Mouse (Mus musculus): ENCODE measurements at regions not wholly inside any gene's neighbourhood (a gene's known extent, or its start where the extent isn't known, plus 50 kb on each side); places are given as distances from the start of the nearest gene placed in this dataset.

GRCm38 (mm10) chr9:26383996-26384395 is 349.5 kb upstream of the B3gat1 start:
- no peak for DNase-seq (ENCODE audit: low spot score)

GRCm38 (mm10) chr9:26398635-26399034 is 334.9 kb upstream of the B3gat1 start:
- no peak for DNase-seq (ENCODE audit: low spot score)

DNA sequence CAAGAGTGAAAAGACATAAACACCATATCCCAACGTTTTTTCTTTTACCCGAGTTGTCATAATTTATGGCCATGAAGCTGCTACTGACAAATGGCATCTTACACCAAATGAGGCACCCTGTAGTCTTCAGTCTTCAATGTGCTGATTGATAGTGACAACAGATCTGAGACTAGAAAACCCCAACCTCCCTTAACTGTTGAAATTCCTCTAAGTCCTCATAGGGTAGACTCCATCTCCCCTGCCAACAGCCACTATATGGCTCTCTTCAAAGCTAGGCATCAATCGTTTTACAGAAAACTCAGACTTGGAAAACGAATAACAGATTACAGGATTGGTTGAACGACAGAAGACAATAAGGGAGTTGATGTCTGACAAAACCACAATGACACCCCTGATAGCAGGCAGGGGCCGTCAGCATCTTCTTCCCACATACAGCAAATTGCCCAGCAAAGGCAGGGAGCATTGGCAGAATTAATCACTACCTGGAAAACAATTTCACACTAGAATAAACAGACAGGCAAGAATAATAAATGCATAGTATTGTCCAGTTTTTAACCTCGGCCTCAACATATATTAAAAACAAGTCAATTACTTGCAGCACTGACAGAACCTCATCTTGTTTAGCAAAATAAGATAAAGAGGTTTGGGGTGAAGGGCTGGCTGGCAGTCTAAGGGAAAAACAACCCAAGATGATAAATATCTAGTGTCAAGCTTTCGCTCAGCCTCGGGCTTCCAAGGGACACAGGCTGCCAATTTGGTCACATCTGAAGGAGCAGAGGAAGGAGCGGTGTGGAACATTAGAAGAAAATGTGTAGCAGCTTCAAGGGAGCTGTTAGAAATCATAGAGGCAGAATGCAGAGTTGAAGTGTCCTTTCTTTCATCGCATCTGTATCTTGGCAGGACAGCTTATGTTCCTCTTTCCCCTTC is 310.4 kb upstream of the B3gat1 start:
- no peak for DNase-seq (ENCODE audit: low spot score)

- no peak for DNase-seq (ENCODE audit: low spot score)
These were observed 298.0 kb upstream of the B3gat1 start for GRCm38 (mm10) chr9:26435507-26435906.

GRCm38 (mm10) chr9:26437244-26437643 is 296.3 kb upstream of the B3gat1 start:
- no peak for DNase-seq (ENCODE audit: low spot score)

GRCm38 (mm10) chr9:26453924-26454323 is 279.6 kb upstream of the B3gat1 start:
- no peak for DNase-seq (ENCODE audit: low spot score)

- DNase-seq (ENCODE audit: low spot score), result no peak
These were observed 272.4 kb upstream of the B3gat1 start for GRCm38 (mm10) chr9:26461081-26461480.

DNA sequence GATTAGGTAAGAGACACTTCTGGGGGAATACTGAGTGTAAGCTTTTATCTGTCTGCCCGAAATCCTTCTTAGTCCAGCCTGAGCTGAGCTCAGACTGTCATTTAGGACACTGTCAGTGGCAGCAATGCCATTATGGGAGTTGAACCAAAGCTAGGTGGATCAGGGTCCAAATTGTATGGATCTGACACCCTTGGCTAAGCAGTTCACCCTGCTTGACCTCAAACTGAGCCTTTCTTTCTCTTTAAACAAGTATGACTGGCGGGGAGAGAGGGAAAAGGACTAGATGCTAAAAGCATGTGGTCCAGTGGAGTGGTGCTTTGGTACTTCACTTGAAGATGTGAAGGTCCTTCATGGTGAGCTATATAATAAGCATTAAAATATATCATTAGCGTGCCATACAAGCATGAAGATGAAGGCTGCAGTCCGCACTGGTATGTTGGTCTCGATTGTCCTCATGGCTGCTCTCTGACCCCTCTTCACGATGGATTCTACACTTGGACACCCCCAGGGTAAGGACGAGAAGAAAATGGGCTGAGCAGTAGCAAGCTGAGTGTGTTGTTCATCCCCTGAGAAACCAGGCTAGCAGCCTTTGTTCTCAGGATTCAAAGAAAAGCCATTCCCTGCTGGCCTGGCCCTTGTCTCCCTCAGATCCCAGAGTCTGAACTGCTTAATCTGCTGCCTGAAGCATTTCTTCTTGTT is 262.7 kb upstream of the B3gat1 start:
- no peak for DNase-seq (ENCODE audit: low spot score)

- DNase-seq (ENCODE audit: low spot score), result no peak
These were observed 257.2 kb upstream of the B3gat1 start for GRCm38 (mm10) chr9:26476341-26476740.

- no peak for DNase-seq (ENCODE audit: low spot score)
These were observed 252.6 kb upstream of the B3gat1 start for GRCm38 (mm10) chr9:26480881-26481280.

DNA sequence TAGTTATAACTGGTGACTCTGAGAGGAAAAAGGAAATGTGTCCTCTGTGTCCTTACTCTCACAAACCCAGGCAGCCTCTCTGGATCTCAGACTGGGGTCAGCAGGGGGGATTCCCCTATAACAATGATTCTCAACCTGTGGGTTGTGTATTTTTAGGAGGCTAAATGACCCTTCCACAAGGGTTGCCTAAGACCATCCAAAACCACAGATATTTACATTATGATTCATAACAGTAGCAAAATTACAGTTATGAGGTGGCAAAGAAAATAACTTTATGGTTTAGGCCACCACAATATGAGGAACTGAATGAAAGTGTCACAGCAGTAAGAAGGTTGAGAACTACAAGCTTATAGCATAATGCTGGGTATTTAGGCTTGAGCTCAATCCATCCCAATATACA is 251.6 kb upstream of the B3gat1 start:
- DNase-seq (ENCODE audit: low spot score), result no peak

GRCm38 (mm10) chr9:26493740-26494139 is 239.8 kb upstream of the B3gat1 start:
- DNase-seq (ENCODE audit: low spot score), result no peak

DNA sequence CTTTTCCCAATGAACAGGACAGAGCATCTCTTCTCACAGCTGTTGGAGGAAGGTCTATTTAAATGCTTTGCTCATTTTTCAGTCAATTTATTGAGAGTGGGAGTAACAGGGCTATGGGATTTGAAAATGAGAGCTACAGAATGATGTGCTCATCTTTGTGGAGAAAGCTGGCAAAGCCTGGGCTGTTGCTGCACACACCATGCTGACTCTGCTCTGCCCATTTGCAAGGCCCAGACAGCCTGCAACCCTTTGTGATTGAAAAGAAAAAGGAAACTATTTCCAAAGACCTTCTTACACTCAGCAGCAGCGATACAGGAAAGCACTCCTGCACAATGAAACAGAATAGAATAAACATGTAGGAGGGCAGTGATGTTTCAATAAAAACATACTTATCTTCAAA is 231.5 kb upstream of the B3gat1 start:
- DNase-seq (ENCODE audit: low spot score), result no peak

DNA sequence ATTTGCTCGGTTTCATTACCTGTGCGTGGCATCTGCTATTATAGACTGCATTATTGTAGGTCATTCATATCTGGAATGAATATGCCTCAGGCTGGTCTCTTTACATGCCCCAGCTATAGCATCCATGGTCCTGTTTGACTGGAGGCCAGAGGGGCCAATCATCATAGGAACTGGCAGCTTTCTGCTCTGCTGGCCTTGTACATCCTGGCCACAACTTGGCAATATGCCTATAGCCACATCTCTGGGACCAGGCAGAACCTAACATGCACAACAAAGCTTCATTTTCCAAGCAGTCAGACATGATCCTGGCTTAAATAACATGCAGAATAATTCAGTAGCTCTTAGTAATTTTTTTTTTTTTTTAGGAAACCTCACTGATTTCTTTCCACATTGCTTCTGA is 227.6 kb upstream of the B3gat1 start:
- DNase-seq (ENCODE audit: low spot score), result peak; percentile 32

- DNase-seq (ENCODE audit: low spot score), result peak; percentile 24
These were observed 214.9 kb upstream of the B3gat1 start for GRCm38 (mm10) chr9:26518651-26519050.

- peak; percentile 27 for DNase-seq (ENCODE audit: low spot score)
These were observed 213.7 kb upstream of the B3gat1 start for GRCm38 (mm10) chr9:26519581-26520501.

GRCm38 (mm10) chr9:26524089-26524488 is 209.4 kb upstream of the B3gat1 start:
- peak; percentile 57 for DNase-seq (ENCODE audit: low spot score)

DNA sequence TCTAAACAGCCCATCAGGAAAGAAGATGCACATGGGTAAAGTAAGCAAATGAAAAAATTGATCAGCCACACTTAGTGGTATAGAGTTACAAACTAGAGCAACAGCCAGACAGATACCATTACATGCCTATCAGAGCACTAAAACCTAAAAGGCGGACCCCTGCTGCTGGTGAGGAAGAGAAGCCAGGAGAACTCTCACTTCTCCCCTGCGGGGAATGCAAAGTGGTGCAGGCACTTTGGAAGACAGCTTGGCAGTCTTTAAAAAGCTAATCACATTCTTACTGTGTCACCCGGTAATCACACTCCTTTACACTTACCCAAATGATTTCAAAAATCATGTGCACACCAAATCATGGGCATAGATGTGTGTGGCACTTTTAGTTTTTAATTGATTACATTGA is 204.8 kb upstream of the B3gat1 start:
- no peak for DNase-seq (ENCODE audit: low spot score)

DNA sequence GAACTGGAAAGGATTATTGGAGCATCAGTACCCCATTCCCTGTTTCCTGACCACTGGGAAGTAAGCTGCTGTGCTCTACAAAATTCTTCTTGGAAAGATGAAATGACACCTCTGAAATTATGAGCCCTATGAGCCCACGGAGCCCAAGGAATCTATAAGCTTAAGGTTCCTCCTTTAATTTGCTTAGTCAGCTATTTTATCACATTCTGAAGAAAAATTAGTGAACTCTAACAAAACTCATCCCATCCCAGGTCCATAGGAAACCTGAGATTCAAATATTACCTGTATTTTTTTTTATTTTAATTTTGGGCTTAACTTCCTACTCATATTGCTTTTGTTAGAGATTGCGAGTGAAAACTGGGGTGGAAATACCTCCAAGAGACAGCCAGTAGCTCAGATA is 194.5 kb upstream of the B3gat1 start:
- DNase-seq (ENCODE audit: low spot score), result no peak

DNA sequence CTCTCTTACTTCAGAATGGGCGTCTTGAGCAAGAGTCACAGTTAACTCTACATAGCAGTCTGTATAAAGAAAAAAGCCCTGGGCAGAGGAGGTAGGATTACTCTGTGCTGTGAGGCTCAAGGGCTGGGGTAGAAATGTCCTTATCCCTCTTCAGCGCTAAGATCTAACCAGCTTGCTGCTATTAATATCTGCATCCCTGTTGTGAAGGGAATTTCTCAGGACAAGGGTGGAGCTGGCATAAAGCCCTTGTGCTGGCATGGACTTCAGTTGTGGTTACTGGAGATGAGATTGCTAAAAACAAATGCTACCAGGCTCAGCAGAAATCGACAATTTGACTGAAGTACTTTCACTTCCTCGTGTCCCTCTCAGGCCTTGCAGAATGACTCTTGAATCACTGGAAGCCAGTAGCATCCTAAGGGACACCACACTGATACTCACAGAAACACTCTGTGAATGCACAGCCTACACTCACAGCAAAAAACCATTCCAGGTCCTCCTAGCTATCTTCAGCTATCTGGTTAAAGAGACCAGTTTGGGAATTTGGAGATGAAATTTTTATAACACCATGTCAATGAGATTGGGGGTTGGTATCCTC is 185.1 kb upstream of the B3gat1 start:
- peak; percentile 24 for DNase-seq (ENCODE audit: low spot score)

DNA sequence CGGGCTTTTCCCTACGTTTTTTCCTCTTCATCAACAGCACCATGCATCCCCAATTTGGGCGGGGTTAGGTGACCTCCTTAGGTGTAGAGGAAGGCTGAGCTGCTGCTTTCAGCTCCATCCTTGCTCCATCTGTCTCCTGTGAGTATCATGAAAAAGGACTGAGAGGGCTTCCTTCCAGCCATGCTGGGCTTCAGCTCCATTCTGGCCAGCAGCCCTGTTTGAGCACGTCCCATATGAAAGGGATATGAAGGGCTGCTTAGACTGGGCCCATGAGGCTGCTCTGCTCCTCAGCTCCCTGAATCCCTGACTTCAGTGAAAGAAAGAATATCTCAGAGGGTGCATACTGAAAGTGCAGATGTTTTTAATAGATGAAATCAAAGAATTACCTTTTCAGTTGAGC is 184.4 kb upstream of the B3gat1 start:
- DNase-seq (ENCODE audit: low spot score), result no peak

- DNase-seq (ENCODE audit: low spot score), result no peak
These were observed 184.0 kb upstream of the B3gat1 start for GRCm38 (mm10) chr9:26549551-26549950.
